Mouse (Mus musculus) liver, adult 2 months (tissue): ENCODE measurements around the gene Il12rb1. TPM values are rescaled to one million over a fixed set of nuclear protein-coding genes. Genes with fewer than 3 reads are reported as not detected.

Experiments used
- DNase-seq: peaks from one replicate; pipeline ENCODE4 v3.0.0-alpha.2; 2011; ENCODE audit warnings: low read depth, low spot score; ENCODE audit errors: extremely low read depth
- H3K27ac ChIP-seq: fragments of 200-500 bp; replicated peaks from 2 replicates; pipeline ENCODE4 v1.5.1; 2012; ENCODE audit warnings: low read depth, mild to moderate bottlenecking, control low read depth, inconsistent platforms, low read length; ENCODE audit not compliant: insufficient read depth
- H3K27me3 ChIP-seq: fragments of 200-500 bp; 2 replicates; pipeline ENCODE4 v1.6.1; 2012; ENCODE audit warnings: mild to moderate bottlenecking, moderate library complexity, low read length, inconsistent platforms; ENCODE audit not compliant: control insufficient read depth, insufficient read depth
- H3K36me3 ChIP-seq: fragments of 200-500 bp; 2 replicates; pipeline ENCODE4 v1.6.1; 2012; ENCODE audit warnings: low read length, inconsistent platforms; ENCODE audit not compliant: control insufficient read depth, insufficient read depth
- H3K4me1 ChIP-seq: fragments of 200-500 bp; 2 replicates; pipeline ENCODE4 v1.6.1; 2011; ENCODE audit warnings: low read length; ENCODE audit not compliant: control insufficient read depth, insufficient read depth
- H3K4me3 ChIP-seq: fragments of 200-500 bp; 2 replicates; pipeline ENCODE4 v1.5.1; 2011; ENCODE audit warnings: low read depth, mild to moderate bottlenecking, control low read depth, low read length, moderate library complexity; ENCODE audit not compliant: insufficient read depth
- H3K79me2 ChIP-seq: fragments of 200-500 bp; 2 replicates; pipeline ENCODE4 v1.6.1; 2012; ENCODE audit warnings: inconsistent platforms, mild to moderate bottlenecking, low read length, moderate library complexity; ENCODE audit not compliant: control insufficient read depth, insufficient read depth
- H3K9ac ChIP-seq: fragments of 200-500 bp; 2 replicates; pipeline ENCODE4 v1.6.1; 2012; ENCODE audit warnings: low read depth, mild to moderate bottlenecking, control low read depth, inconsistent platforms, low read length
- CTCF ChIP-seq: fragments of 200-500 bp; IDR thresholded peaks from 2 replicates; pipeline ENCODE4 v1.5.1; 2011; ENCODE audit warnings: low read depth, low read length, control low read depth
- POLR2A ChIP-seq: fragments of 200-500 bp; IDR thresholded peaks from 2 replicates; pipeline ENCODE4 v1.6.1; 2011; ENCODE audit warnings: low read length, control low read depth; ENCODE audit not compliant: insufficient read depth; ENCODE audit errors: extremely low read depth
- WGBS: fragments of 180-500 bp; shearing (Covaris S2); methylation state at CpG from one replicate; pipeline ENCODE4 v1.1.7; 2018; 5-methylcytosine and 5-hydroxymethylcytosine counted together
- polyA plus RNA-seq: library from polyadenylated mRNA; depleted of rRNA; stranded (reverse); fragments of >200 nt; gene quantifications from 2 replicates; pipeline ENCODE4 v1.2.3, GENCODE M21; 2012
- total RNA-seq: library from RNA; depleted of rRNA; stranded (reverse); fragments of >200 nt; gene quantifications from 2 replicates; pipeline ENCODE4 v1.2.3, GENCODE M21; 2014

The Il12rb1 gene
- total and polyA plus RNA-seq, 2 experiments, result 0.34 to 0.37 TPM

- no peak for TF ChIP-seq CTCF
- no peak for TF ChIP-seq POLR2A
- Histone ChIP-seq H3K9ac (no peak overlapping the region), H3K27ac (no peak overlapping the region), H3K4me3 (no peak overlapping the region), H3K36me3 (no peaks in the 10 kb centered on the region), H3K79me2 (no peaks in the 10 kb centered on the region), H3K27me3 (no peaks in the 10 kb centered on the region), H3K4me1 (peaks cover 8% of the 10 kb centered on the region)
- DNase-seq, result no peak
- 77% methylated on average over 25 of the region's 25 CpGs for WGBS
These were observed 34.2 kb downstream of the Il12rb1 start for GRCm38 (mm10) chr8:70842484-70842883.

- 77% methylated on average over 5 of the region's 5 CpGs for WGBS
- no peak overlapping the region for H3K4me3 ChIP-seq
- H3K79me2 ChIP-seq, result no peaks in the 10 kb centered on the region
- TF ChIP-seq CTCF, result no peak
- TF ChIP-seq POLR2A, result no peak
- no peak overlapping the region for H3K9ac ChIP-seq
- no peak for DNase-seq
- peaks cover 8% of the 10 kb centered on the region for H3K4me1 ChIP-seq
- H3K27ac ChIP-seq, result no peak overlapping the region
- no peaks in the 10 kb centered on the region for H3K36me3 ChIP-seq
- no peaks in the 10 kb centered on the region for H3K27me3 ChIP-seq
These were observed 35.0 kb downstream of the Il12rb1 start for GRCm38 (mm10) chr8:70843214-70843773.

- Histone ChIP-seq H3K9ac (no peak overlapping the region), H3K79me2 (no peaks in the 10 kb centered on the region), H3K36me3 (no peaks in the 10 kb centered on the region), H3K4me3 (no peak overlapping the region), H3K27me3 (no peaks in the 10 kb centered on the region), H3K27ac (no peak overlapping the region), H3K4me1 (peaks cover 7% of the 10 kb centered on the region)
- DNase-seq, result no peak
- 81% methylated on average over 8 of the region's 8 CpGs for WGBS
- no peak for TF ChIP-seq POLR2A
- TF ChIP-seq CTCF, result no peak
These were observed 35.7 kb downstream of the Il12rb1 start for GRCm38 (mm10) chr8:70843941-70844340.

- DNase-seq, result peak; percentile 48
- no peak overlapping the region for H3K9ac ChIP-seq
- WGBS, result 5% methylated on average over 6 of the region's 6 CpGs
- no peaks in the 10 kb centered on the region for H3K79me2 ChIP-seq
- no peak overlapping the region for H3K4me3 ChIP-seq
- H3K4me1 ChIP-seq, result peaks cover 7% of the 10 kb centered on the region
- no peaks in the 10 kb centered on the region for H3K36me3 ChIP-seq
- H3K27me3 ChIP-seq, result no peaks in the 10 kb centered on the region
- TF ChIP-seq POLR2A, result no peak
- peak; percentile 98 for TF ChIP-seq CTCF
- H3K27ac ChIP-seq, result no peak overlapping the region
These were observed 36.3 kb downstream of the Il12rb1 start for GRCm38 (mm10) chr8:70844523-70844922.

GRCm38 (mm10) chr8:70845108-70845507 lies 36.9 kb downstream of the Il12rb1 start:
- peaks cover 6% of the 10 kb centered on the region for H3K4me1 ChIP-seq

GRCm38 (mm10) chr8:70846371-70847154 lies 38.3 kb downstream of the Il12rb1 start:
- no peak for DNase-seq
- no peaks in the 10 kb centered on the region for H3K79me2 ChIP-seq
- no peak overlapping the region for H3K9ac ChIP-seq
- WGBS, result 67% methylated on average over 15 of the region's 15 CpGs
- no peak overlapping the region for H3K27ac ChIP-seq
- TF ChIP-seq CTCF, result peak; percentile 24; the same call in 1 of the 2 replicates
- no peak for TF ChIP-seq POLR2A
- H3K4me1 ChIP-seq, result no peaks in the 10 kb centered on the region
- H3K4me3 ChIP-seq, result no peak overlapping the region
- H3K27me3 ChIP-seq, result no peaks in the 10 kb centered on the region
- no peaks in the 10 kb centered on the region for H3K36me3 ChIP-seq

More at GRCm38 (mm10) chr8:70845108-70845507, 36.9 kb downstream of the Il12rb1 start:
- H3K79me2 ChIP-seq, result no peaks in the 10 kb centered on the region
- H3K27me3 ChIP-seq, result no peaks in the 10 kb centered on the region
- H3K4me3 ChIP-seq, result no peak overlapping the region
- no peaks in the 10 kb centered on the region for H3K36me3 ChIP-seq
- TF ChIP-seq CTCF (no peak), POLR2A (no peak)
- no peak overlapping the region for H3K27ac ChIP-seq
- H3K9ac ChIP-seq, result no peak overlapping the region
- DNase-seq, result no peak
- 65% methylated on average over 5 of the region's 5 CpGs for WGBS
